Mouse (Mus musculus) limb, embryonic 12.5 days (tissue): ENCODE data around the gene Bbx. TPM values are rescaled to one million over a fixed set of nuclear protein-coding genes. Genes with fewer than 3 reads are reported as not detected.

ENCODE experiments used
- ATAC-seq: fragments of 200-750 bp; cut with Nextera tagmentation; 2 replicates; pipeline ENCODE4 v1.8.0; 2017; ENCODE audit warnings: low read depth, moderate TSS enrichment; ENCODE audit not compliant: insufficient number of reproducible peaks, insufficient read depth, low FRiP score, low TSS enrichment
- H3K27ac ChIP-seq: fragments of 300-500 bp; sonication (generic); 2 replicates; pipeline ENCODE4 v1.5.1; 2016; ENCODE audit warnings: mild to moderate bottlenecking, moderate library complexity
- H3K27me3 ChIP-seq: fragments of 300-500 bp; sonication (generic); 2 replicates; pipeline ENCODE4 v1.6.1; 2016; ENCODE audit warnings: mild to moderate bottlenecking, moderate library complexity
- H3K36me3 ChIP-seq: fragments of 300-500 bp; sonication (generic); 2 replicates; pipeline ENCODE4 v1.6.1; 2016; ENCODE audit warnings: mild to moderate bottlenecking, moderate library complexity
- H3K4me1 ChIP-seq: fragments of 300-500 bp; sonication (generic); replicated peaks from 2 replicates; pipeline ENCODE4 v1.6.1; 2016
- H3K4me2 ChIP-seq: fragments of 300-500 bp; sonication (generic); 2 replicates; pipeline ENCODE4 v1.6.1; 2016; ENCODE audit warnings: mild to moderate bottlenecking, moderate library complexity
- H3K4me3 ChIP-seq: fragments of 300-500 bp; sonication (generic); replicated peaks from 2 replicates; pipeline ENCODE4 v1.5.1; 2016; ENCODE audit warnings: mild to moderate bottlenecking
- H3K9ac ChIP-seq: fragments of 300-500 bp; sonication (generic); replicated peaks from 2 replicates; pipeline ENCODE4 v1.6.1; 2016; ENCODE audit warnings: mild to moderate bottlenecking, moderate library complexity
- H3K9me3 ChIP-seq: fragments of 300-500 bp; sonication (generic); 2 replicates; pipeline ENCODE4 v1.6.1; 2016; ENCODE audit warnings: mild to moderate bottlenecking, moderate library complexity
- WGBS: fragments of 180-500 bp; shearing (Covaris S2); methylation state at CpG from one replicate; pipeline ENCODE4 v1.1.7; 2016; 5-methylcytosine and 5-hydroxymethylcytosine counted together
- polyA plus RNA-seq: library from polyadenylated mRNA; unstranded; fragments of >200 nt; fragmentation: Nextera tagmentation; extraction: Ambion mirVana; gene quantifications from 2 replicates; pipeline ENCODE4 v1.2.1, GENCODE M21; 2016

Gene Bbx
- 41.3 and 46.6 TPM in 2 replicates for polyA plus RNA-seq

- Histone ChIP-seq H3K27ac (peak within 1 kb of the TSS; percentile 100), H3K4me2 (peak within 1 kb of the TSS; percentile 100), H3K9ac (peak within 1 kb of the TSS; percentile 92), H3K9me3 (no peaks in the 10 kb centered on the region), H3K27me3 (no peaks in the 10 kb centered on the region), H3K4me3 (peak within 1 kb of the TSS; percentile 92), H3K4me1 (peaks cover 9% of the 10 kb centered on the region; the same call in 1 of the 2 replicates), H3K36me3 (no peaks in the 10 kb centered on the region)
- under 1% methylated on average over 54 of the region's 55 CpGs for WGBS
- peak; percentile 97 for ATAC-seq
Measured at GRCm38 (mm10) chr16:50432062-50432878, at the start of gene Bbx. Gene Bbx, minus strand, starts transcription at chr16:50432390.

- H3K4me2 ChIP-seq = peak overlapping the region; percentile 8; the same call in 1 of the 2 replicates
- WGBS = 64% methylated on average over 7 of the region's 7 CpGs
Measured at GRCm38 (mm10) chr16:50481892-50482291, 49.7 kb upstream of the Bbx start.

GRCm38 (mm10) chr16:50481341-50481740 is 49.2 kb upstream of the Bbx start:
- Histone ChIP-seq H3K9me3 (no peaks in the 10 kb centered on the region), H3K4me3 (no peak overlapping the region), H3K27ac (no peak overlapping the region), H3K36me3 (no peaks in the 10 kb centered on the region), H3K27me3 (no peaks in the 10 kb centered on the region), H3K4me1 (no peaks in the 10 kb centered on the region; the same call in 1 of the 2 replicates), H3K9ac (no peak overlapping the region), H3K4me2 (no peak overlapping the region)
- no peak for ATAC-seq
- WGBS = 83% methylated on average over 5 of the region's 5 CpGs

More at GRCm38 (mm10) chr16:50481892-50482291, 49.7 kb upstream of the Bbx start:
- Histone ChIP-seq H3K9ac (no peak overlapping the region), H3K4me3 (no peak overlapping the region), H3K27me3 (no peaks in the 10 kb centered on the region), H3K27ac (no peak overlapping the region), H3K9me3 (no peaks in the 10 kb centered on the region), H3K36me3 (no peaks in the 10 kb centered on the region), H3K4me1 (no peaks in the 10 kb centered on the region; the same call in 1 of the 2 replicates)
- ATAC-seq = no peak

DNA sequence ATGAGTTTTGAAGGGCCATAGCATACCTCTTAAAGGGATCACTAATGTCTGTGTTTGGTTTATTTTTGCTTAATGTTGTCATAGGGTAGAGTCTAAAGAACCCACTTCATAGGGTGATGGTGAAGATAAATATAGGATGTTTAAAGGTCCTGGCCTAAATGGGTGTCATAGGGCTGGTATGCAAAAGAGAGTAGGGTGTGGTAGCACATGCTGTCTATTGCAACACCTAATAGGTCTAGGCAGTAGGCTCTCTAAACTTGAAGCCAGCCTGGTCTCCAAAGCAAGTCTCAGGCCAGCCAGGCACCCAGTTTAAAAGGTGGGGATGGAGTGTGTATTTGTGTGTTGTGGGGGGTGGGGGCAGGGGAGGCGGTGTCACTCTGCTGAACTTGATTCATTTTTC is 46.5 kb upstream of the Bbx start:
- H3K9me3 ChIP-seq = no peaks in the 10 kb centered on the region
- H3K4me1 ChIP-seq = no peaks in the 10 kb centered on the region; the same call in 1 of the 2 replicates
- H3K27ac ChIP-seq = no peak overlapping the region
- H3K4me3 ChIP-seq = no peak overlapping the region
- no peaks in the 10 kb centered on the region for H3K36me3 ChIP-seq
- ATAC-seq = no peak
- no peak overlapping the region for H3K9ac ChIP-seq
- no peak overlapping the region for H3K4me2 ChIP-seq
- H3K27me3 ChIP-seq = no peaks in the 10 kb centered on the region
- WGBS = 100% methylated on average over 1 of the region's 1 CpGs

GRCm38 (mm10) chr16:50477628-50478027 is 45.4 kb upstream of the Bbx start:
- Histone ChIP-seq H3K4me2 (no peak overlapping the region), H3K9me3 (no peaks in the 10 kb centered on the region), H3K4me3 (no peak overlapping the region), H3K36me3 (no peaks in the 10 kb centered on the region), H3K27ac (no peak overlapping the region), H3K4me1 (no peaks in the 10 kb centered on the region; the same call in 1 of the 2 replicates), H3K9ac (no peak overlapping the region), H3K27me3 (no peaks in the 10 kb centered on the region)
- 86% methylated on average over 6 of the region's 6 CpGs for WGBS
- ATAC-seq = no peak

- Histone ChIP-seq H3K4me1 (peaks cover 4% of the 10 kb centered on the region; the same call in 1 of the 2 replicates), H3K4me3 (no peak overlapping the region), H3K27me3 (no peaks in the 10 kb centered on the region), H3K27ac (no peak overlapping the region), H3K4me2 (0 out of 2 replicates have a peak overlapping the region, but pooled peaks have one; percentile 8), H3K36me3 (no peaks in the 10 kb centered on the region), H3K9ac (no peak overlapping the region), H3K9me3 (no peaks in the 10 kb centered on the region)
- no peak for ATAC-seq
- WGBS = 37% methylated on average over 10 of the region's 10 CpGs
Measured at GRCm38 (mm10) chr16:50462226-50462870, 30.2 kb upstream of the Bbx start.

GRCm38 (mm10) chr16:50459146-50459545 is 27.0 kb upstream of the Bbx start:
- H3K4me3 ChIP-seq = no peak overlapping the region
- no peaks in the 10 kb centered on the region for H3K9me3 ChIP-seq
- 60% methylated on average over 3 of the region's 3 CpGs for WGBS
- no peak for ATAC-seq
- no peak overlapping the region for H3K9ac ChIP-seq
- peaks cover 4% of the 10 kb centered on the region; the same call in 1 of the 2 replicates for H3K4me1 ChIP-seq
- no peak overlapping the region for H3K27ac ChIP-seq
- H3K4me2 ChIP-seq = no peak overlapping the region
- H3K36me3 ChIP-seq = no peaks in the 10 kb centered on the region
- no peaks in the 10 kb centered on the region for H3K27me3 ChIP-seq

DNA sequence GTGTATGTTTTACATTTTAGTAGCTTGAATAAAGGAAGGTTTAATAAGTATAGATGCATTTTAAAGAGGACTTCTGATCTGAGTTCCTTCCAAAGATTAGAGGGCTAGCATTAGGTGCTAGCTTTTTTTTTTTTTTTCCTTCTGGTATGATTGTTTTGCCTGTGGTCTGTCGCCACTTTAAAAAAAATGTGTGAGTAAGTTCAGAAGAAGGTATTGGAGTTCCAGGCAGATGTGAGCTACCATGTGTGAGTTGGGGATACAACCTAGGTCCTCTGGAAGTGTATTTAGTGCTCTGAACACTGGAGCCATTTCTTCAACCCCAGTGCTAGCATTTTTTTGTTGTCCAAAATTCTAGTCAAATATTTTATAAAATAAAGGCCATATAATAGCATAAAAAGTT is 23.9 kb upstream of the Bbx start:
- Histone ChIP-seq H3K4me2 (no peak overlapping the region), H3K4me1 (no peaks in the 10 kb centered on the region), H3K9ac (no peak overlapping the region), H3K36me3 (no peaks in the 10 kb centered on the region), H3K4me3 (no peak overlapping the region), H3K27me3 (no peaks in the 10 kb centered on the region), H3K9me3 (no peaks in the 10 kb centered on the region), H3K27ac (no peak overlapping the region)
- no peak for ATAC-seq
- WGBS = 71% methylated on average over 1 of the region's 1 CpGs

- H3K4me3 ChIP-seq = no peak overlapping the region
- H3K27ac ChIP-seq = no peak overlapping the region
- H3K4me2 ChIP-seq = no peak overlapping the region
- no peaks in the 10 kb centered on the region for H3K9me3 ChIP-seq
- WGBS = 84% methylated on average over 9 of the region's 9 CpGs
- H3K36me3 ChIP-seq = no peaks in the 10 kb centered on the region
- no peaks in the 10 kb centered on the region for H3K27me3 ChIP-seq
- H3K4me1 ChIP-seq = no peaks in the 10 kb centered on the region
- H3K9ac ChIP-seq = no peak overlapping the region
- ATAC-seq = no peak
Measured at GRCm38 (mm10) chr16:50449086-50449485, 16.9 kb upstream of the Bbx start.

- Histone ChIP-seq H3K4me2 (no peak overlapping the region), H3K4me3 (no peak overlapping the region), H3K27ac (no peak overlapping the region), H3K4me1 (no peaks in the 10 kb centered on the region), H3K9me3 (no peaks in the 10 kb centered on the region), H3K9ac (no peak overlapping the region), H3K36me3 (no peaks in the 10 kb centered on the region), H3K27me3 (no peaks in the 10 kb centered on the region)
- ATAC-seq = no peak
- 86% methylated on average over 6 of the region's 6 CpGs for WGBS
Measured at GRCm38 (mm10) chr16:50445014-50445413, 12.8 kb upstream of the Bbx start.

DNA sequence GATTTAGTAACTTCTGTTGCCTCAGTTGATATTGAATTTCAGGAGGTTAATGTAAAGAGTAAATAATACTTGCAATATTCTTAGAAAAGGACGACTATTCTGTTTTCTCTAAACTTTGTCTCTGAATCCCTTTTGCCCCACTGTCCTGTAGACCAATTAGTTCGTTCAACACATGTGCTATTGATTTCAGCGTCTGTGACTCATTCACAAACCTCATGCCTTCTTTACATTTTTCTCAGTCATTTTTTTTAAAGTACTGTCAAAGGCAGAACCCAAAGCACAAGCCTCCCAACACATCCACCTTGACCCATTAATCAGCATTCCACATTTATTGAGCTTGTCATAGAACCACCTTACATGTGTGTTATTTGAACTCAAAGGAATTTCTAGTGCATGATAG is 6.6 kb upstream of the Bbx start:
- ATAC-seq = no peak
- no peaks in the 10 kb centered on the region for H3K27me3 ChIP-seq
- no peak overlapping the region for H3K4me3 ChIP-seq
- no peaks in the 10 kb centered on the region for H3K4me1 ChIP-seq
- H3K27ac ChIP-seq = no peak overlapping the region
- 54% methylated on average over 3 of the region's 3 CpGs for WGBS
- H3K4me2 ChIP-seq = no peak overlapping the region
- no peak overlapping the region for H3K9ac ChIP-seq
- H3K36me3 ChIP-seq = no peaks in the 10 kb centered on the region
- H3K9me3 ChIP-seq = no peaks in the 10 kb centered on the region
